Mouse (Mus musculus) midbrain, embryonic 15.5 days (tissue): ENCODE data around the gene Slc25a25. TPM values are rescaled to one million over a fixed set of nuclear protein-coding genes. Genes with fewer than 3 reads are reported as not detected.

Source experiments
- ATAC-seq: fragments of 200-750 bp; cut with Nextera tagmentation; replicated peaks from 2 replicates; pipeline ENCODE4 v1.8.0; 2017; ENCODE audit warnings: moderate TSS enrichment
- H3K27ac ChIP-seq: fragments of 300-500 bp; sonication (generic); 2 replicates; pipeline ENCODE4 v1.5.1; 2015; ENCODE audit warnings: mild to moderate bottlenecking, inconsistent platforms
- H3K27me3 ChIP-seq: fragments of 300-500 bp; sonication (generic); replicated peaks from 2 replicates; pipeline ENCODE4 v1.6.1; 2015; ENCODE audit warnings: inconsistent platforms
- H3K36me3 ChIP-seq: fragments of 300-500 bp; sonication (generic); replicated peaks from 2 replicates; pipeline ENCODE4 v1.6.1; 2015; ENCODE audit warnings: inconsistent platforms
- H3K4me1 ChIP-seq: fragments of 300-500 bp; sonication (generic); 2 replicates; pipeline ENCODE4 v1.6.1; 2015; ENCODE audit warnings: inconsistent platforms
- H3K4me2 ChIP-seq: fragments of 300-500 bp; sonication (generic); 2 replicates; pipeline ENCODE4 v1.6.1; 2015; ENCODE audit warnings: inconsistent platforms, mild to moderate bottlenecking, moderate library complexity
- H3K4me3 ChIP-seq: fragments of 300-500 bp; sonication (generic); 2 replicates; pipeline ENCODE4 v1.5.1; 2015; ENCODE audit warnings: mild to moderate bottlenecking, inconsistent platforms
- H3K9ac ChIP-seq: fragments of 300-500 bp; sonication (generic); 2 replicates; pipeline ENCODE4 v1.6.1; 2015; ENCODE audit warnings: mild to moderate bottlenecking, inconsistent platforms
- H3K9me3 ChIP-seq: fragments of 300-500 bp; sonication (generic); 2 replicates; pipeline ENCODE4 v1.6.1; 2016; ENCODE audit warnings: inconsistent platforms
- WGBS: fragments of 180-500 bp; shearing (Covaris S2); methylation state at CpG from one replicate; pipeline ENCODE4 v1.1.7; 2015; ENCODE audit warnings: mixed read lengths; 5-methylcytosine and 5-hydroxymethylcytosine counted together
- polyA plus RNA-seq: library from polyadenylated mRNA; unstranded; fragments of >200 nt; fragmentation: Nextera tagmentation; extraction: Ambion mirVana; gene quantifications from 2 replicates; pipeline ENCODE4 v1.2.1, GENCODE M21; 2015

The Slc25a25 gene
- polyA plus RNA-seq, 1 experiment from 2014 or later = 60.1 TPM

DNA sequence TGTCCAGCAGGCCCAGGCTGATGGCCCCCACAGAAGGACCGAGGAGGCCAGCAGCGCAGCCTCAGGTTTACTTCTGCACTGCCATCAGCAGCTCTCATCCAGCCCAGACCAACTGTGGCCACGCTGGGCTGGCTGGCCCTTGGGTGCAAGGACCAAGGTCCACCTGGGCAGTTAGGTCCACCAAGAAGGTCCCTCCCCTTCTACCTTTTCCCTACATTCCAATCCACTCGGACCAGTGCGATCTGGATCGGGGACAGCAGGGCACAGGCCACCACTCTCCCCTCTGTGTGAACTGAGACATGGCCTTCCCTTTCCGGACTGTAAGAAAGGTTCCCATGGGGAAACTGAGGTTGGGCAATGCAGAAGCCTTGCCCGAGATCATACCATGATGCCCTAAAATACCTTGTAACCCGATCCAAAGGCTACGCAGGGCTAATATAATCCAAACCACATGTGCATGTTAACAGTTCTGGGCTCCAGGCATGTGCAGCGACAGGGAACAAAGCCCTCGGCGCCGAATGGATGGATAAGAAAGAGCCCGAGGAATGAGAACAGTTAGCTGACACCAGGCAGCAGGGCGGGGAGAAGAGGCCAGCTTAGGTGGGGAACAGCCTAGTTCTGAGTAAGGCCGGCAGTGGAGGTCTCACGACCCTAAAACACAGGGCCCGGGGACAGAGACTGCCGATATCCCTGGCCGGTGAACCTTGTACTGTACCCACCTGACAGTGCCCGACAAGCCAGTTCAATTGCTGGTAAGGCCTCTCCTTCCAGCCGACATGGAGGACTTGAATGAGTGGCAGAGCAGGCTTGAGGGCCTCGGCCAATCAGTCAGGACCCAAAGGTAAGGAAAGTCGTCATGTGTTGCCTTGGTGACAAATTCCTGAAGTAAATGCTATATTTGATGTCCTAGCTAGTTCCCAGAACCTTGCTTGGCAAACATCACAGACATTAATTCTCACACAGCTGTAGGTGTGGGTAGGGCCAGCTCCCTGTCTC lies 42.5 kb downstream of the Slc25a25 start:
- Histone ChIP-seq H3K4me3 (no peak overlapping the region), H3K36me3 (no peaks in the 10 kb centered on the region), H3K27ac (no peak overlapping the region), H3K4me2 (no peak overlapping the region), H3K9me3 (no peaks in the 10 kb centered on the region), H3K9ac (no peak overlapping the region), H3K4me1 (no peaks in the 10 kb centered on the region), H3K27me3 (no peaks in the 10 kb centered on the region)
- WGBS = 69% methylated on average over 25 of the region's 25 CpGs
- ATAC-seq = no peak

GRCm38 (mm10) chr2:32407144-32407824 lies 44.0 kb downstream of the Slc25a25 start:
- no peaks in the 10 kb centered on the region for H3K27me3 ChIP-seq
- no peaks in the 10 kb centered on the region for H3K4me1 ChIP-seq
- no peak overlapping the region for H3K4me2 ChIP-seq
- 0 out of 2 replicates have a peak, but pooled peaks cover 3% of the 10 kb centered on the region for H3K36me3 ChIP-seq
- ATAC-seq = no peak
- WGBS = 82% methylated on average over 7 of the region's 7 CpGs
- H3K4me3 ChIP-seq = no peak overlapping the region
- H3K9ac ChIP-seq = no peak overlapping the region
- H3K27ac ChIP-seq = no peak overlapping the region
- no peaks in the 10 kb centered on the region for H3K9me3 ChIP-seq

DNA sequence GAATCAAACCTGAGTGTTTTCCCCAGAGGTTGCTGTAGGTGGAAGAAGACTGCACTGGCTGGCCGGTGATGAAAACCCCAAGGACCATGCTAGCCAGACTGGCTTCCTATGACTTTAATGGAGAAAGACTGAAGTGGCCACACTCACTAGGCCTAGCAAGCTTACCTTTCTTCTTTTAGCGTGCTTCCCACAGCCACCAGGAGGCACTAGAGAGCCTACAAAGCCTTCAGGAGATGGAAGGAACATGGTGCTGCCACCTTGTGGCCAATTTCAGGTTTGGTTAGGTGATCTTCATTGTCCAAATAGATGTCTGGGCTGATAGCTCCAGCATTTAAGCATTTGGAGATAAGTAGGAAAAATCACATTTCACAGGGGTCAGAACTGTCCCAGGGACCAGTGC lies 46.6 kb downstream of the Slc25a25 start:
- Histone ChIP-seq H3K27ac (no peak overlapping the region), H3K9me3 (no peaks in the 10 kb centered on the region), H3K36me3 (peaks cover 16% of the 10 kb centered on the region; the same call in 1 of the 2 replicates), H3K4me2 (no peak overlapping the region), H3K9ac (no peak overlapping the region), H3K4me1 (no peaks in the 10 kb centered on the region), H3K27me3 (no peaks in the 10 kb centered on the region), H3K4me3 (no peak overlapping the region)
- 10% methylated on average over 2 of the region's 2 CpGs for WGBS
- 0 out of 2 replicates have a peak, but pooled peaks have one; percentile 39 for ATAC-seq

- no peaks in the 10 kb centered on the region for H3K9me3 ChIP-seq
- no peaks in the 10 kb centered on the region for H3K27me3 ChIP-seq
- peak overlapping the region; percentile 69 for H3K4me3 ChIP-seq
- H3K4me1 ChIP-seq = peaks cover 22% of the 10 kb centered on the region
- H3K4me2 ChIP-seq = peak overlapping the region; percentile 88
- peaks cover 7% of the 10 kb centered on the region; the same call in 1 of the 2 replicates for H3K36me3 ChIP-seq
- no peak for ATAC-seq
- peak overlapping the region; percentile 95 for H3K27ac ChIP-seq
- WGBS = 0% methylated on average over 15 of the region's 15 CpGs
- peak overlapping the region; percentile 73 for H3K9ac ChIP-seq
These were observed 54.5 kb downstream of the Slc25a25 start for GRCm38 (mm10) chr2:32396695-32397094.

DNA sequence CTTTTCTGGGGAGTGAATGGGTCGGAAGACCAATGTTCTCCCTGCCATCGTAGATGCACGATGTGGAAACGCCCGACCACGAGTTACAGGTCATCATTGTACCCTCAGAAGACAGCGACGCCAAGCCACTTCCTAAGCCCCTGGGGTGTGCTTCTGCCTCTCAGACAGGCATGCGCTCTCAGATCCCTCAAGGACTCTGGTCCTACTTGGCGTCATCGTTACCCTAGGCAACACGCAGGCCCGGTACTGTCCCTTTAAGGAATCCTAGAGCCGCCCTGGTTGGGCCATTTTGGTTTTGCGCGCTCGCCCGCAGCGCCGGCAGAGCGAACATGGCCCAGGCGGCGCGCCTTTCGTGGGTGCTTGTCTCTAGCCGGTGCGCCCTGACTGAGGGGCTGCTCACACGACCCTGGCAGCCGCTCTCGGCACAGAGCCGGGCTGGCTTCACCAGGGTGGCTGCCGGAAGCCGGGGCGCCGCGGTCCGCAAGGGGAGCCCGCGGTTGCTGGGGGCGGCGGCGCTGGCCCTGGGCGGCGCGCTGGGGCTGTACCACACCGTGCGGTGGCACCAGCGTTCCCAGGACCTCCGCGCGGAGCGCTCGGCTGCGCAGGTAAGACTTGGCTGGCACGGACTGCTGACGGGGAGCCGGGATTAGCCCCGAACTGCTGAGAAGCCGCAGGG lies 55.2 kb downstream of the Slc25a25 start:
- Histone ChIP-seq H3K4me2 (peak overlapping the region; percentile 88), H3K4me1 (peaks cover 22% of the 10 kb centered on the region), H3K4me3 (peak overlapping the region; percentile 69), H3K36me3 (peaks cover 3% of the 10 kb centered on the region; the same call in 1 of the 2 replicates), H3K9me3 (no peaks in the 10 kb centered on the region), H3K27me3 (no peaks in the 10 kb centered on the region), H3K9ac (peak overlapping the region; percentile 73), H3K27ac (peak overlapping the region; percentile 95)
- peak; percentile 96 for ATAC-seq
- WGBS = under 1% methylated on average over 59 of the region's 59 CpGs

DNA sequence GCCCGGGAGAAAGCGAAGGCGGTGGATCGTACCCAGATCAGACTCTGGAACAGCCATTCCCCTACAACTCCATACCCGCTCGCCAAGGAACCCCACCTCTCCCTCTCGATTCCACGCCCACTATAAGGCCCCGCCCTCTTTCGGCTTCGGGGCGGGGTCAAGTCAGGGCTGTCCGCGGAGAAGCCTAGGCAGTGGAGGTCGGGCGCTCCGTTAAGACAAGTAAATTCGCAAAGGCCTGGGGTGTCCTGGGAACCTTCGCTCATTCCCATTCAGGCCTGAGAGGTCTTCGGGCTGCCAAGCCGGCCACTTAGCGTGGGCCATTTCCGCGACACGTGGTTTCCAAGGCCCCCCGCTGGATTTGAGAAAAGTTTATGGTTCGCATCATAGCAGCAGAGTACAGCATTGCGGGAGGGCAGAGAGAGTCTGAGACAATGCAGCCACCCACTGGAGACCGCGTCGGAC lies 55.7 kb downstream of the Slc25a25 start, which contains the start of gene Ptges2:
Gene Ptges2 (plus strand): TSS at position 413 of the 462 bp plus-strand sequence.
- H3K4me1 ChIP-seq = peaks cover 22% of the 10 kb centered on the region
- peak; percentile 92 for ATAC-seq
- WGBS = under 1% methylated on average over 31 of the region's 31 CpGs
- peak within 1 kb of the TSS; percentile 88 for H3K4me2 ChIP-seq
- peak within 1 kb of the TSS; percentile 69 for H3K4me3 ChIP-seq
- no peaks in the 10 kb centered on the region for H3K9me3 ChIP-seq
- no peaks in the 10 kb centered on the region for H3K27me3 ChIP-seq
- H3K9ac ChIP-seq = peak within 1 kb of the TSS; percentile 73
- peak within 1 kb of the TSS; percentile 95 for H3K27ac ChIP-seq
- no peaks in the 10 kb centered on the region for H3K36me3 ChIP-seq

GRCm38 (mm10) chr2:32394973-32395372 lies 56.3 kb downstream of the Slc25a25 start:
- H3K27me3 ChIP-seq = no peaks in the 10 kb centered on the region
- no peak for ATAC-seq
- H3K4me3 ChIP-seq = peak overlapping the region; percentile 69
- WGBS = 3% methylated on average over 8 of the region's 8 CpGs
- H3K36me3 ChIP-seq = no peaks in the 10 kb centered on the region
- H3K9ac ChIP-seq = peak overlapping the region; percentile 73
- no peaks in the 10 kb centered on the region for H3K9me3 ChIP-seq
- peak overlapping the region; percentile 95 for H3K27ac ChIP-seq
- peaks cover 22% of the 10 kb centered on the region for H3K4me1 ChIP-seq
- peak overlapping the region; percentile 88 for H3K4me2 ChIP-seq

- Histone ChIP-seq H3K4me1 (peaks cover 10% of the 10 kb centered on the region), H3K9me3 (no peaks in the 10 kb centered on the region), H3K36me3 (no peaks in the 10 kb centered on the region), H3K27ac (no peak overlapping the region), H3K27me3 (no peaks in the 10 kb centered on the region), H3K4me3 (no peak overlapping the region), H3K9ac (no peak overlapping the region), H3K4me2 (no peak overlapping the region)
- no peak for ATAC-seq
- 88% methylated on average over 5 of the region's 5 CpGs for WGBS
These were observed 59.2 kb downstream of the Slc25a25 start for GRCm38 (mm10) chr2:32392063-32392462.

- ATAC-seq = no peak
- Histone ChIP-seq H3K4me1 (peaks cover 6% of the 10 kb centered on the region), H3K36me3 (no peaks in the 10 kb centered on the region), H3K27me3 (no peaks in the 10 kb centered on the region), H3K27ac (no peak overlapping the region), H3K4me3 (no peak overlapping the region), H3K4me2 (no peak overlapping the region), H3K9ac (no peak overlapping the region), H3K9me3 (no peaks in the 10 kb centered on the region)
- 76% methylated on average over 8 of the region's 8 CpGs for WGBS
These were observed 60.4 kb downstream of the Slc25a25 start for GRCm38 (mm10) chr2:32390871-32391270.

GRCm38 (mm10) chr2:32389157-32389556 lies 62.1 kb downstream of the Slc25a25 start:
- no peaks in the 10 kb centered on the region for H3K9me3 ChIP-seq
- no peak for ATAC-seq
- H3K4me2 ChIP-seq = no peak overlapping the region
- H3K4me3 ChIP-seq = no peak overlapping the region
- H3K36me3 ChIP-seq = no peaks in the 10 kb centered on the region
- H3K9ac ChIP-seq = no peak overlapping the region
- no peaks in the 10 kb centered on the region for H3K4me1 ChIP-seq
- WGBS = 78% methylated on average over 2 of the region's 2 CpGs
- H3K27ac ChIP-seq = no peak overlapping the region
- no peaks in the 10 kb centered on the region for H3K27me3 ChIP-seq

GRCm38 (mm10) chr2:32387706-32388490 lies 63.3 kb downstream of the Slc25a25 start, which contains the start of gene Lcn2:
TSS of gene Lcn2 (minus strand) at chr2:32388252.
- Histone ChIP-seq H3K36me3 (no peaks in the 10 kb centered on the region), H3K27ac (no peak within 1 kb of the TSS), H3K4me1 (no peaks in the 10 kb centered on the region), H3K4me2 (no peak within 1 kb of the TSS), H3K27me3 (0 out of 2 replicates have a peak, but pooled peaks cover 2% of the 10 kb centered on the region), H3K9me3 (no peaks in the 10 kb centered on the region), H3K9ac (no peak within 1 kb of the TSS), H3K4me3 (no peak within 1 kb of the TSS)
- no peak for ATAC-seq
- 67% methylated on average over 5 of the region's 5 CpGs for WGBS
